Mouse (Mus musculus): ENCODE results near the gene Bsn. TPM values are rescaled to one million over a fixed set of nuclear protein-coding genes. Genes with fewer than 3 reads are reported as not detected.

Bsn gene
- polyA plus RNA-seq, 1 experiment from 2014 or later: 7.0 TPM

GRCm38 (mm10) chr9:108046582-108046981 lies 143.6 kb downstream of the Bsn start:
- Histone ChIP-seq H3K4me2 (no peak overlapping the region), H3K4me3 (no peak overlapping the region), H3K27ac (replicated peaks) (no peak overlapping the region), H3K27me3 (no peaks in the 10 kb centered on the region), H3K9me3 (no peaks in the 10 kb centered on the region), H3K9ac (no peak overlapping the region), H3K4me1 (replicated peaks) (peaks cover 27% of the 10 kb centered on the region), H3K36me3 (peaks cover 69% of the 10 kb centered on the region)
- ATAC-seq (ENCODE audit: low read depth): no peak
- 88% methylated on average over 4 of the region's 4 CpGs for whole genome bisulfite sequencing

Small RNAs within 50 kb of the gene (microRNA-seq; reads per million reads assigned to microRNA genes)
- gene Gm47303 (not detected), gene Mir7088 (not detected)

Other genes with a start within 250 kb of the Bsn start
- gene Traip, start 240.2 kb downstream of the Bsn start, polyA plus RNA-seq (2015; fragmentation: Nextera tagmentation; extraction: Ambion mirVana): 6.7 and 8.7 TPM in 2 replicates
- 7.6 and 9.3 TPM in 2 replicates for gene Uba7, start 214.9 kb downstream of the Bsn start, polyA plus RNA-seq (2015; fragmentation: Nextera tagmentation; extraction: Ambion mirVana)
- gene Gm20661, start 207.3 kb downstream of the Bsn start, polyA plus RNA-seq (2015; fragmentation: Nextera tagmentation; extraction: Ambion mirVana): 2.0 and 2.2 TPM in 2 replicates
- gene Inka1, start 204.5 kb downstream of the Bsn start, polyA plus RNA-seq (2015; fragmentation: Nextera tagmentation; extraction: Ambion mirVana): 28.8 and 30.7 TPM in 2 replicates
- gene Cdhr4, start 197.9 kb downstream of the Bsn start, polyA plus RNA-seq (2015; fragmentation: Nextera tagmentation; extraction: Ambion mirVana): 2.6 and 3.4 TPM in 2 replicates
- 1.4 TPM in 1 of 2 replicates, not detected in the other for gene Gm20662, start 194.0 kb downstream of the Bsn start, polyA plus RNA-seq (2015; fragmentation: Nextera tagmentation; extraction: Ambion mirVana)
- 94.1 and 94.9 TPM in 2 replicates for gene Ip6k1, start 187.9 kb downstream of the Bsn start, polyA plus RNA-seq (2015; fragmentation: Nextera tagmentation; extraction: Ambion mirVana)
- gene Gmppb, start 141.1 kb downstream of the Bsn start, polyA plus RNA-seq (2015; fragmentation: Nextera tagmentation; extraction: Ambion mirVana): 21.9 and 25.3 TPM in 2 replicates
- 2.8 and 3.0 TPM in 2 replicates for gene Amigo3, start 137.2 kb downstream of the Bsn start, polyA plus RNA-seq (2015; fragmentation: Nextera tagmentation; extraction: Ambion mirVana)
- gene Mst1, start 109.9 kb downstream of the Bsn start, polyA plus RNA-seq (2015; fragmentation: Nextera tagmentation; extraction: Ambion mirVana): 0.18 TPM in 1 of 2 replicates, not detected in the other
- gene Rnf123, start 107.0 kb downstream of the Bsn start, polyA plus RNA-seq (2015; fragmentation: Nextera tagmentation; extraction: Ambion mirVana): 43.8 and 44.0 TPM in 2 replicates
- 48.6 and 64.1 TPM in 2 replicates for gene Apeh, start 95.8 kb downstream of the Bsn start, polyA plus RNA-seq (2015; fragmentation: Nextera tagmentation; extraction: Ambion mirVana)
- 57.2 and 57.6 TPM in 2 replicates for gene Dag1, start 73.6 kb upstream of the Bsn start, polyA plus RNA-seq (2015; fragmentation: Nextera tagmentation; extraction: Ambion mirVana)
- gene Nicn1, start 100.0 kb upstream of the Bsn start, polyA plus RNA-seq (2015; fragmentation: Nextera tagmentation; extraction: Ambion mirVana): 124 and 130 TPM in 2 replicates
- 29.1 and 30.6 TPM in 2 replicates for gene Amt, start 106.5 kb upstream of the Bsn start, polyA plus RNA-seq (2015; fragmentation: Nextera tagmentation; extraction: Ambion mirVana)
- gene Rhoa, start 115.7 kb upstream of the Bsn start, polyA plus RNA-seq (2015; fragmentation: Nextera tagmentation; extraction: Ambion mirVana): 309 and 338 TPM in 2 replicates
- 51.9 and 62.2 TPM in 2 replicates for gene Tcta, start 115.8 kb upstream of the Bsn start, polyA plus RNA-seq (2015; fragmentation: Nextera tagmentation; extraction: Ambion mirVana)
- gene Gpx1, start 148.5 kb upstream of the Bsn start, polyA plus RNA-seq (2015; fragmentation: Nextera tagmentation; extraction: Ambion mirVana): 548 and 562 TPM in 2 replicates
- gene Usp4, start 157.5 kb upstream of the Bsn start, polyA plus RNA-seq (2015; fragmentation: Nextera tagmentation; extraction: Ambion mirVana): 121 and 129 TPM in 2 replicates
- gene 1700102P08Rik, start 202.4 kb upstream of the Bsn start, polyA plus RNA-seq (2015; fragmentation: Nextera tagmentation; extraction: Ambion mirVana): 2.2 TPM in 2 replicates
- gene Ccdc36, start 238.1 kb upstream of the Bsn start, polyA plus RNA-seq (2015; fragmentation: Nextera tagmentation; extraction: Ambion mirVana): 0.74 and 1.4 TPM in 2 replicates
- not detected in 2 replicates for gene BC048562, start 246.1 kb upstream of the Bsn start, polyA plus RNA-seq (2015; fragmentation: Nextera tagmentation; extraction: Ambion mirVana)